Mouse (Mus musculus): ENCODE data around the gene Rbms1.
"Not testable (repeated sequence)": the region's sequence is repeated elsewhere in the genome, so short reads cannot be mapped to it uniquely, and the experiment has no call there.

The Rbms1 gene

GRCm38 (mm10) chr2:60847984-60848383 lies 115.0 kb downstream of the Rbms1 start:
- DNase-seq (ENCODE audit: low read depth) = no peak

GRCm38 (mm10) chr2:60845316-60845894 lies 117.6 kb downstream of the Rbms1 start:
- DNase-seq (ENCODE audit: low read depth) = peak; percentile 36

GRCm38 (mm10) chr2:60844259-60844658 lies 118.7 kb downstream of the Rbms1 start:
- DNase-seq (ENCODE audit: low read depth) = no peak

GRCm38 (mm10) chr2:60843633-60844032 lies 119.4 kb downstream of the Rbms1 start:
- no peak for DNase-seq (ENCODE audit: low read depth)

- no peak for DNase-seq (ENCODE audit: low read depth)
These were observed 120.0 kb downstream of the Rbms1 start for GRCm38 (mm10) chr2:60842976-60843375.

- no peak for DNase-seq (ENCODE audit: low read depth)
These were observed 122.1 kb downstream of the Rbms1 start for GRCm38 (mm10) chr2:60840922-60841321.

- no peak for DNase-seq (ENCODE audit: low read depth)
These were observed 123.5 kb downstream of the Rbms1 start for GRCm38 (mm10) chr2:60839498-60839897.

GRCm38 (mm10) chr2:60838856-60839255 lies 124.1 kb downstream of the Rbms1 start:
- DNase-seq (ENCODE audit: low read depth) = no peak

- no peak for DNase-seq (ENCODE audit: low read depth)
These were observed 125.4 kb downstream of the Rbms1 start for GRCm38 (mm10) chr2:60837616-60838015.

GRCm38 (mm10) chr2:60836237-60836636 lies 126.8 kb downstream of the Rbms1 start:
- DNase-seq (ENCODE audit: low read depth) = no peak

GRCm38 (mm10) chr2:60834293-60834692 lies 128.7 kb downstream of the Rbms1 start:
- no peak for DNase-seq (ENCODE audit: low read depth)

GRCm38 (mm10) chr2:60832254-60832653 lies 130.7 kb downstream of the Rbms1 start:
- DNase-seq (ENCODE audit: low read depth) = no peak

GRCm38 (mm10) chr2:60830464-60830863 lies 132.5 kb downstream of the Rbms1 start:
- not testable (repeated sequence) for DNase-seq (ENCODE audit: low read depth)

- no peak for DNase-seq (ENCODE audit: low read depth)
These were observed 134.0 kb downstream of the Rbms1 start for GRCm38 (mm10) chr2:60828908-60829462.

- DNase-seq (ENCODE audit: low read depth) = no peak
These were observed 135.9 kb downstream of the Rbms1 start for GRCm38 (mm10) chr2:60827152-60827428.

GRCm38 (mm10) chr2:60826406-60827151 lies 136.4 kb downstream of the Rbms1 start:
- DNase-seq (ENCODE audit: low read depth) = no peak

GRCm38 (mm10) chr2:60825690-60826089 lies 137.3 kb downstream of the Rbms1 start:
- no peak for DNase-seq (ENCODE audit: low read depth)

- no peak for DNase-seq (ENCODE audit: low read depth)
These were observed 141.4 kb downstream of the Rbms1 start for GRCm38 (mm10) chr2:60821635-60822034.

- no peak for DNase-seq (ENCODE audit: low read depth)
These were observed 144.4 kb downstream of the Rbms1 start for GRCm38 (mm10) chr2:60818632-60819031.

- no peak for DNase-seq (ENCODE audit: low read depth)
These were observed 146.7 kb downstream of the Rbms1 start for GRCm38 (mm10) chr2:60816307-60816706.

GRCm38 (mm10) chr2:60814788-60815187 lies 148.2 kb downstream of the Rbms1 start:
- no peak for DNase-seq (ENCODE audit: low read depth)

- no peak for DNase-seq (ENCODE audit: low read depth)
These were observed 150.0 kb downstream of the Rbms1 start for GRCm38 (mm10) chr2:60812949-60813348.

- peak; percentile 67 for DNase-seq (ENCODE audit: low read depth)
These were observed 152.4 kb downstream of the Rbms1 start for GRCm38 (mm10) chr2:60810617-60811016.
